Mouse (Mus musculus) kidney, postnatal 10 days (tissue): ENCODE results near the gene Armc2.
A peak's percentile ranks its signal among the peaks of the same experiment; 100 is the strongest.

Experiments used
- DNase-seq: peaks from one replicate; pipeline ENCODE4 v3.0.0; 2021; ENCODE audit warnings: mixed read lengths

Gene Armc2

GRCm38 (mm10) chr10:42018016-42018949 lies at the start of gene Armc2:
TSS of gene Armc2 (minus strand) at chr10:42018442.
- peak; percentile 81 for DNase-seq

DNA sequence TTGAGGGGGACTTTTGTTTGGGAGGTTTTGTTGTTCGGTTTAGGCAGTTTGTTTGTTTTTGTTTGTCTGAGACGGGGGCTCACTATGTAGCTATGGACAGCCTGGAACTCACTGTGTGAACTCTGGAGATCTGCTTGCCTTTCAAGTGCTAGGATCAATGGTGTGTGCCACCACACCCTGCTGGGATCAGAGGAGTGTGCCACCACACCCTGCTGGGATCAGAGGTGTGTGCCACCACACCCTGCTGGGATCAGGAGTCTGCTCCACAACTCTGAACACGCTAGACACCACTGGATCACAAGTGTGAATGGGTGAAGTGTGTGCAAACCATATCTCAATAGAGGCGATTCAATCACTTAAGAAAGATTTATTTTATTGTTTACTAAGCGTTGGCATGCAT lies 46.2 kb upstream of the Armc2 start:
- no peak for DNase-seq

DNA sequence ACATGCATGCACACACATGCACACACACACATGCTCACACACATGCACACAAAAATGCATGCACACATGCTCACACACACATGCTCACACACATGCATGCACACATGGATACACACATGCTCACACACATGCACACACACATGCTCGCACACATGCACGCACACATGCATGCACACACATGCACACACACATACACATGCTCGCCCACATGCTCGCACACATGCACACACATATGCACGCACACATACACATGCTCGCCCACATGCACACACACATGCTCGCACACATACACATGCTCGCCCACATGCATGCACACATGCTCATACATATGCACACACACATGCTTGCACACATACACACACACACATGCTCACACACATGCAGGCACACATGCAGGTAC lies 41.3 kb upstream of the Armc2 start:
- DNase-seq: no peak

DNA sequence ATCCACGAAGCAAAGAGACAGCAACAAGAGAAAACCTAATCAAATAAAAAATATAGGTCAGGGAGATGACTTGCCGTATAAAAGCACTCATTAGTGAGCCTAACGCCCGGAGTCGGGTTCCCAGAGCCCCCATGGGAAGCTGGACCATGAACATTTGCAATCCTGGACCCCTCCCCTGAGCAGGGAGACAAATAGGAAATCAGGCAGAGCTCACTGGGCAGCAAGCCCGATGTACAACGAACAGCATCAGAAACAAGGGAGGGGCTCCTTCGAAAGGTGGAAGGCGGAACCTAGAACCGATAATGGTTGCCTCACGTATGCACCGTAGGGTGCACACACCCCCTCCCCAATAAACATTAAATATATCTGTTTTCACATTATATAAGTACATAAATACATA lies 39.5 kb upstream of the Armc2 start:
- DNase-seq: no peak

DNA sequence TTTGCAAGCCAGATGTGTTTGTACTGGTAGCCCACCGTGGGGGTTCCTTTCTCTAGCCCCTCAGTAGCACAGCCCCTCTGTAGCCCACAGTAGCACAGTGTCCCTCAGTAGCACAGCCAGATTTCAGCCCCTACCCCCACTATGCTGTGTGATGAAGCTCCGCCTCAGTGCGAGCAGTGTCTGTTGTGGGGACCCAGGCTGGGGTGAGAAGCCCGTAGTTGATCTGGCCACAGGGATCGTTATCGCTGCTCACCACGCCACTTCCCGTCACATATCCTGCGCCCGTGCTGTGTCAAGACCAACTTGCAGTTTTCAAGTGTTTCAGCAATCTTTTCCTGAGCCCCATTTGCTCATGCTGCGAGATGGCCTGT lies 39.0 kb upstream of the Armc2 start:
- DNase-seq: peak; percentile 33

GRCm38 (mm10) chr10:42056486-42057230 lies 38.4 kb upstream of the Armc2 start:
- DNase-seq: no peak

DNA sequence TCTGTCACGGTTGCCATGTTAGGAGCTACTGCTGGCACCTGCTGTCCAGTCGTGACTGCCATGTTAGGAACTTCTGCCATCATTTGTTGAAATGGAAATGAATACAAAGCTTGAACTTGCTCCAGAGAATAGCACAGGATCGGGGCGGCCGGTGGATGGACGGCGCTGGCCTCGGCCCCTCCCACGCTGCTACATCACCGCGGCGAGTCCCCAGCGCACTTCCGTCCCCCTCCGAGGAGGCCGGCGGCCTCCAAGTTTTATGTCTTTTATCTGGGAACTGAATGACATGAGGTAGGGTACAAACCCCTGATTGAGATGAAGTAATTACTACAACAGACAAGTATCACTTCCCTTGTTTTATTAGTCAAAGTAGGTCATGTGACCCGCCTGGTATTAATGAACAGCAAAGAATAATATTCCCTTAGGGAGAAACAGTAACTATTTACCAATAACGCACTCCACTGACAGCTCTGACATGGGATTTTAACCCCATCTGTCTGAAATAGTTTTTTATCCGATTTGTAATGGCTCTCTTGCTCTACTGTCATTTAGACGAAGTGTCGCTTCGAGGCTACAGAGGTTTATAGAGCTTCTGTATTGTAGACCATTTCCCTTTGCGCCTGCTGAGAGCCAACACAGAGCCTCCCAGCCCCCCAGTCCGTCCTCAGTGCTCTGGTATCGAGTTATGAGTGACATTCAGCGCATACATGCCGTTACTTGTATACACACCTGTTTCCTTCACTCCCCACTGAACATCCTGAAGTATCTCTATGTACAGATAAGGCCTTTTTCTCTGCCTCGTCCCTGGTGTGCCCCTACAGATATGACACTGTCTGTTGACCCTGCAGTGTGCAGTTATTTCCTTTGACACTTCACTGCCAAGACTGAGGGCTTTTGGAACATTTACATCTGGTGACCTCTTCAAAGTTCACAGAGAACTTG lies 37.3 kb upstream of the Armc2 start:
- DNase-seq: no peak

- DNase-seq: no peak
Observed at GRCm38 (mm10) chr10:42051069-42051468, 32.8 kb upstream of the Armc2 start.

GRCm38 (mm10) chr10:42048648-42049047 lies 30.4 kb upstream of the Armc2 start:
- no peak for DNase-seq

- no peak for DNase-seq
Observed at GRCm38 (mm10) chr10:42044574-42044973, 26.3 kb upstream of the Armc2 start.

DNA sequence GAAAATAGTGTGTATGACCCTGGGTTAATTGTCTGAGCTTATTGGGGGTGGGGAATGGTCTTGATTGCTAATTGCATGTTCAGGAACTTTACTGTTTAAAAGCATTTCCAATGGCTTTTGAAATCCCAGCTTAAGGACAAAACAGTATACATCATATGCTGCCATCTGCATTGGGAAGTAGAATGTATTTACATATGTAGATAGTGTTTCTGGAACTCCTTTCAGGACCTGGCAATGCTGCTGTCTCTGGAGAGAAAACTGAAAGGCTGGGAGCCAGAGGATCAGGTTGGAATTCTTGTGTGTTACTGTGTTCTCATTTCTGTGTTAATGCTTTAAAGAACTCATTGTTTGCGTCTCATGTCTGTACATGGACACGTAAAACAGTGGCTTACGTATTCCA lies 25.1 kb upstream of the Armc2 start:
- DNase-seq: no peak

GRCm38 (mm10) chr10:42042881-42043280 lies 24.6 kb upstream of the Armc2 start:
- DNase-seq: no peak

GRCm38 (mm10) chr10:42042087-42042486 lies 23.8 kb upstream of the Armc2 start:
- DNase-seq: no peak

DNA sequence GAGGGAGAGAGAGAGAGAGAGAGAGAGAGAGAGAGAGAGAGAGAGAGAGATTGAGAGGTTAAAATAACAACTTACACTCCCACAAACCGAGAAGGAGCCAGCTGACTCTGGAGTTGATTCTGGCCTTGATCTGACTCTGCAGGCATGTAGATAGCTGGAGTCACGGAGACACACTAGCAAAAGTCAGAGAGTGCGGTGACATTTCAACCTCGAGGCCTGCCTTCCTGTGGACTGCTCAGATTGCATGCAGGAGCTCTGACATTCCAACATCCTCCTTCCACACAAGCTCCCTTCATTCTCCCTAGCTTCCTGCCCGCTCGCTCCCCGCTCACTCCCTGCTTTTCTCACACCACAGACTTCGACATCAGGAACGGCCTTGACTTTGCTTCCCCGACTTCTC lies 20.3 kb upstream of the Armc2 start:
- peak; percentile 62 for DNase-seq

DNA sequence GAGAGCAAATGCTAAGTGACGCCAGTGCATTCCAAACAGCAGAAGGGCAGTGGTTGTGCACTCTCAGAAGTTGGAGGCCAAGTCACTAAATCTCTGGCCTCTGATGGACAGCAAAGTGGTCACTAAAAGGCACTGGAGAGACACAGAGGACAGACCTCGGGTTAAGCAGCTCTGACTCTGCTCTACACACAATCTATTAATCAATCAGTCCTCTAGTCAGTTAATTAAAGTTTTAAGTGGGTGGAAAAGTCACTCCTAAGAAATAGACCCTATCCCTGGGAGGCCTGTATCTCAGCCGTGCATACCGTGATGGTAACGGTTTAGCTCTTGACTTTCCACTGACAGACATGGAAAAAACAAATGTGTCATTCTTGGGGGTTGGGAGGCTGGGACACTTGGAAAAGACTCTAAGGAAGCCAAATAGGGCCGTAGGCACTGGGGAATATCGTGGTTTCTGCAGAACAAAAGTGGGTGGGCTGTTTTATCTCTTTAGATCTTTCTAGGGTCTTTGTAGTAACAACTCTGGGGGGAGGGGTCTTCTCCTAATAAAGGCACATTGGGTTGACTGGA lies 19.1 kb upstream of the Armc2 start:
- peak; percentile 36 for DNase-seq

DNA sequence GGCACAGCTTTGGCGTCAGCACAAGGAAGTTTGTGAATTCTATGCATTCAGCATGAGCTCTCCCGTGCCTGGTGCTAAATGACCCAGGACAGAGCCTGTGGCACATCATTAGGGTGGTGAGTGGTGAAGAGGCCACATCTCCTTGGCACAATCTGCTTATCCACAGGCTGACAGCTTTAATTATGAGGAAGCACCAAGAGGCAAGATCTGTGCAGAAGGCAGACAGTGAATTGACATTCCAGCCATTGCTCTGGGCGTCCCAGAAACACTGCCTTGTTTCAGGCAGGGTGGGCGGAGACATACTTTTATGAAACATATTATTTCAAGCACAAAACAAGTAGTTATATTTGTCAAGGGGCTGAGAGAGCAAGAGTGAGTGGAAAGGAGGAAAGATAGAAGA lies 18.6 kb upstream of the Armc2 start:
- peak; percentile 28 for DNase-seq

- DNase-seq: no peak
Observed at GRCm38 (mm10) chr10:42033571-42033970, 15.3 kb upstream of the Armc2 start.

DNA sequence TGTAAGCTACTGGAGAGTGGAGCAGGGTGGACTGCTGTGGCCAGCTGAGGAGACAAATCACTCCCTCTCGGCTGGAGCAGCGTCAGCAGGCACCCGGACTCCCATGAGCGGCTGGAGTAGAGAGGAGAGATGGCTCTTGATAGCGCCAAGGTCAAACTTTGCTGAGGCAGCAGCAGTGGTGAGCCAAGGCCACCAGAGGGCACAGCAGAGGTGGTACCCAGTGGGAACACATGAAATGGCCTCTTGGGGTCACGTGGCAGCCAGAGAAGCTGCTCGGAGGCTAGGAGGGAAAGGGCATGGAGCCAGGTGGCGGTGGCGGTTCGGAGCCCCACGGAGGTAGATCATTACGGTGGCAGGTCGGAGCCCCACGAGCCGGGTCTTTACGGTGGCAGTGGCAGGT lies 12.8 kb upstream of the Armc2 start:
- peak; percentile 92 for DNase-seq

DNA sequence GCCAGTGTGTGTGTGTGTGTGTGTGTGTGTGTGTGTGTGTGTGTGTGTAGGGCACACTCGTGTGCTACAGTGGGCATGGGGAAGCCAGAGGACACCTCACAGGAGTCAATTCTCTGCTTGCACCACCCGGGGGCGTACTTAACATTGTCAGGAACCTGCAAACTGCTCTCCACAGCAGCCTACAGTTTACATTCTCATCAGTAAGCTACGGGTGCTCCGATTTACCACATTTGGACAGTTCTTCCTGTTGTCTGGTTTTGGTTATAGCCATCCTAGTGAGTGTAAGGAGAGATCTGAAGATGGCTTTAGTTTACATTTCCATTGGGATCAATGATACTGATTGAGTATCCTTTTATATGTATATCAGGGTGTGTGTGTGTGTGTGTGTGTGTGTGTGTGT lies 11.3 kb upstream of the Armc2 start:
- DNase-seq: no peak

DNA sequence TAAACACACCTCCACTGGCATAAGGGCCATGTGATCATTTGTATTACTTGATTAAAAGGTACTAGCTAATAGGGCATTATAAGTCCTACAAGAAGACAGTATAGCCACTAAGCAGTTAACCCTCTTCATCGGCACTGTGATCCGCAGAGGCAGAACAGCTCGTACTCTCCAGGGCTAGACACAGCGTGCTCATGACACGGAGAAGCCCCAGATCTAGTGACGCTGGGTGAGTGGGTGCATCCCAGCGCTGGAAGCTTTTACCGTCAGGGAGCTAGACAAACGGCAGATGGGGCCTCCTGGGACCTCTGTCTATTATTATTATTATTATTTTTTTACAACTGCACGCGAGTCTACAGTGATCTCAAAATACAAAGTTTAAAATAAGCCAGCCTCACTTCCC lies 9.1 kb upstream of the Armc2 start:
- DNase-seq: no peak

DNA sequence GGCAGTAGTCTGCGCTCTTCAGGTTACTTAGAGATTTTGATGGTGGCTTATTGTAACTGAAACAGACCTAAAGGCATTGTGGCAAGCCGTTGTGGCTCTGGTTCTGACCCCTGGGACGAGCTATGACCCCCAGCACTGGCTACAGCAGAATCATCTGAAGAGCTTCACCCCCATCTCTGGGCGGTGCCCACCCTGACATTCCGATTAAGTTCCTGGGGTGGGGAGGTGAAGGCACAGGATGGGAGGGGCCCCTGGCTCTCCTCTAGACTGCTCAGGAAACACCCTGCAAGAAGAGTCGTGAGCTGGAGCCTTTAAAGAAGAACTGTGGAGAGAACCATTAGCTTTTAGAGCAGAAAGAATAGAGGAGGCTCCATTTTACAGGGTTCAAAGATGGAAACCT lies 6.2 kb upstream of the Armc2 start:
- no peak for DNase-seq

- no peak for DNase-seq
Observed at GRCm38 (mm10) chr10:42021536-42021935, 3.3 kb upstream of the Armc2 start.

GRCm38 (mm10) chr10:42014086-42014485 lies 4.2 kb downstream of the Armc2 start:
- no peak for DNase-seq
